ENCODE assay signal across 11 mouse cellular contexts in genomic region chr14:122224103-122224494, GRCm38 (mm10). TPM values are rescaled to one million over a fixed set of nuclear protein-coding genes. Genes with fewer than 3 reads are reported as not detected.
DNase-seq lines count a peak whose midpoint lies in the region; ATAC-seq and TF ChIP-seq lines count a peak whose summit lies in the region.
"Had no signal": no experiment of that assay in that cellular context is flagged by ENCODE, and none has a peak within 500 bp of the region (broad histone marks: within the 10 kb centered on the region; RNA-seq: fewer than 3 reads in every experiment).

No protein-coding gene starts in this region.

- 43% methylated on average over 6 of the region's 6 CpGs for WGBS in hindbrain, embryonic 10.5 days
- 40% methylated on average over 6 of the region's 6 CpGs for WGBS in hindbrain, embryonic 11.5 days
- 35% methylated on average over 6 of the region's 6 CpGs for WGBS in hindbrain, embryonic 12.5 days
- 45% methylated on average over 6 of the region's 6 CpGs for WGBS in liver, postnatal 0 days (ENCODE audit: insufficient replicate concordance)

- ATAC-seq in hindbrain, embryonic 11.5 days (ENCODE audit: low FRiP score), result no peak
- no peak for ATAC-seq in hindbrain, embryonic 12.5 days (ENCODE audit: low FRiP score)
- no peak for ATAC-seq in liver, postnatal 0 days

- H3K4me3 ChIP-seq in hindbrain, embryonic 10.5 days, result no peak overlapping the region
- no peak overlapping the region for H3K4me3 ChIP-seq in hindbrain, embryonic 11.5 days (ENCODE audit: low read depth, low read length)
- no peak overlapping the region for H3K4me3 ChIP-seq in hindbrain, embryonic 12.5 days
- H3K4me3 ChIP-seq in liver, postnatal 0 days (ENCODE audit: low read depth, low read length), result no peak overlapping the region
- H3K4me3 ChIP-seq: neural tube, embryonic 13.5 days had no signal

- H3K4me2 ChIP-seq in hindbrain, embryonic 11.5 days (replicated peaks; ENCODE audit: low read depth, low read length), result no peak overlapping the region
- H3K4me2 ChIP-seq in hindbrain, embryonic 12.5 days (replicated peaks), result peak overlapping the region; percentile 26; the same call in 1 of the 2 replicates
- H3K4me2 ChIP-seq in liver, postnatal 0 days (ENCODE audit: low read depth, low read length), result no peak overlapping the region
- H3K4me2 ChIP-seq: neural tube, embryonic 13.5 days had no signal

- TF ChIP-seq CTCF in liver, postnatal 0 days (IDR thresholded peaks at IDR 0.05; ENCODE audit: low read depth), result no peak

- peaks cover 6% of the 10 kb centered on the region; the same call in 1 of the 2 replicates for H3K9me3 ChIP-seq in hindbrain, embryonic 10.5 days
- H3K9me3 ChIP-seq in hindbrain, embryonic 11.5 days (ENCODE audit: control insufficient read depth, low read length), result no peaks in the 10 kb centered on the region
- 0 out of 2 replicates have a peak, but pooled peaks cover 3% of the 10 kb centered on the region for H3K9me3 ChIP-seq in hindbrain, embryonic 12.5 days (replicated peaks)
- H3K9me3 ChIP-seq in liver, postnatal 0 days (ENCODE audit: low read length), result no peaks in the 10 kb centered on the region
- H3K9me3 ChIP-seq: neural tube, embryonic 13.5 days had no signal

- H3K27ac ChIP-seq in hindbrain, embryonic 10.5 days, result peak overlapping the region; percentile 80
- H3K27ac ChIP-seq in hindbrain, embryonic 11.5 days (ENCODE audit: low read depth, low read length), result no peak overlapping the region
- no peak overlapping the region for H3K27ac ChIP-seq in hindbrain, embryonic 12.5 days
- no peak overlapping the region for H3K27ac ChIP-seq in liver, postnatal 0 days (ENCODE audit: low read depth)
- H3K27ac ChIP-seq: neural tube, embryonic 13.5 days had no signal

- no peak for DNase-seq in hindbrain, embryonic 10.5 days (ENCODE audit: low spot score)
- no peak for DNase-seq in hindbrain, embryonic 11.5 days (ENCODE audit: low spot score)
- DNase-seq in MEL-GATA-1-ER (ENCODE audit: extremely low read depth, low read depth), result peak; percentile 88
- DNase-seq in liver, postnatal 0 days, result no peak
- no peak for DNase-seq in T-cell, adult 2 months (ENCODE audit: low spot score)
- DNase-seq in cerebellum, postnatal 10 days, result no peak
- no peak for DNase-seq in gastrocnemius, postnatal 10 days

- peaks cover 50% of the 10 kb centered on the region for H3K4me1 ChIP-seq in hindbrain, embryonic 10.5 days (replicated peaks)
- peaks cover 7% of the 10 kb centered on the region; the same call in 1 of the 2 replicates for H3K4me1 ChIP-seq in hindbrain, embryonic 11.5 days (replicated peaks; ENCODE audit: control insufficient read depth, insufficient read depth, low read length)
- H3K4me1 ChIP-seq in hindbrain, embryonic 12.5 days, result peaks cover 22% of the 10 kb centered on the region
- H3K4me1 ChIP-seq in liver, postnatal 0 days (ENCODE audit: insufficient read depth), result peaks cover 4% of the 10 kb centered on the region; the same call in 1 of the 2 replicates

- peak; percentile 15; the same call in 1 of the 2 replicates for TF ChIP-seq EP300 in liver, postnatal 0 days (IDR thresholded peaks at IDR 0.05; ENCODE audit: low read depth)

- H3K9ac ChIP-seq in hindbrain, embryonic 11.5 days (ENCODE audit: low read depth, low read length), result no peak overlapping the region
- no peak overlapping the region for H3K9ac ChIP-seq in hindbrain, embryonic 12.5 days
- H3K9ac ChIP-seq in liver, postnatal 0 days (replicated peaks), result no peak overlapping the region
- H3K9ac ChIP-seq: lung, embryonic 14.5 days; neural tube, embryonic 13.5 days had no signal

- no peaks in the 10 kb centered on the region for H3K36me3 ChIP-seq in hindbrain, embryonic 10.5 days
- H3K36me3 ChIP-seq in hindbrain, embryonic 11.5 days (ENCODE audit: control insufficient read depth, insufficient read depth, low read length), result no peaks in the 10 kb centered on the region
- H3K36me3 ChIP-seq in hindbrain, embryonic 12.5 days, result no peaks in the 10 kb centered on the region
- H3K36me3 ChIP-seq in liver, postnatal 0 days (replicated peaks; ENCODE audit: insufficient read depth, low read length), result no peaks in the 10 kb centered on the region
- H3K36me3 ChIP-seq: neural tube, embryonic 13.5 days had no signal

- peaks cover 41% of the 10 kb centered on the region for H3K27me3 ChIP-seq in hindbrain, embryonic 10.5 days (ENCODE audit: insufficient read depth, poor library complexity, severe bottlenecking)
- peaks cover 5% of the 10 kb centered on the region for H3K27me3 ChIP-seq in hindbrain, embryonic 11.5 days (ENCODE audit: control insufficient read depth, insufficient read depth, low read length)
- peaks cover 40% of the 10 kb centered on the region for H3K27me3 ChIP-seq in hindbrain, embryonic 12.5 days
- no peaks in the 10 kb centered on the region for H3K27me3 ChIP-seq in liver, postnatal 0 days (ENCODE audit: insufficient read depth, low read length)
- H3K27me3 ChIP-seq: Patski had no signal

RNA-seq across cellular contexts. Expression of gene Clybl, which starts 42.6 kb away (rescaled TPM):
- polyA plus RNA-seq in hindbrain, embryonic 10.5 days (2016; fragmentation: Nextera tagmentation; extraction: Ambion mirVana), result 28.6 and 31.3 TPM in 2 replicates
- polyA plus RNA-seq in hindbrain, embryonic 11.5 days (2014; fragmentation: Nextera tagmentation; extraction: Ambion mirVana), result 24.1 and 30.6 TPM in 2 replicates
- polyA plus RNA-seq in hindbrain, embryonic 12.5 days (2016; fragmentation: Nextera tagmentation; extraction: Ambion mirVana), result 16.5 and 20.3 TPM in 2 replicates
- polyA plus RNA-seq in liver, postnatal 0 days (2015; fragmentation: Nextera tagmentation; extraction: Ambion mirVana), result 36.0 and 37.8 TPM in 2 replicates
- 10 to 100 TPM; 61.4 to 66.2 TPM for total RNA-seq in gastrocnemius, postnatal 10 days (2021)
